Comparison of ENCODE assay signal across 9 mouse cellular contexts in the genomic region with DNA sequence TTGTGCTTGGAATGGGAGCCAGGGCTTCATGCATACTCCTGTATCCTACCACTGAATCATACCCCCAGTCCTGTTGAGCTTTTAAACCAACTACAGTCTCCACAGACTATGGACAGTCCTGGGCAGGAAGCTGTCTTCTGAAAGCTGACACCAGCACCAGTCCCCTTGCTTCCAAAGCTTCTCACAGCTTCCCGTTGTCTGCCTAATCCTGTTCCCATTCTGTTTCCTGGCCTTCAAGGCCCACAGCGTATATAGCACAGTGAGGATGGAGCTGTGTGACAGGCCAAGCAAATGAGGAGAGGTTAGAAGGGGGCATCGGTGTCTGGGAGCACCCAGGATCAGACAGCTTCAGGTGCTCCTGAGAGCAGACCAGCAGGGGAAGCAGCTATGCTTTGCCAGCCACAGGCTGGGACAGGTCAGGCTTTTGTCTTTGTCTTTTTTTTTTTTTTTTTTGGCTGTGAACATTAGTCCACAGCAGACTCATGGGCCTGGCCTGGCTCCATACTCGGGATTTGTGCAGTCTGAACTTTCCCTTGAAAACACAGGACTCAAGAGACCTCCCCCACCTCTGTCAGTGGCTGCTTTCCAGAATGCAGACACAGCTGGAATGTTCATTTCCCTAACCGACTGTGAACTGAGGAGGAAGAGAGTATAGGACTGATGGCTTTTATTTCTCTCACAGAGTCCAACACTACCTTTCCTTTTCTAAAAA. TPM values are rescaled to one million over a fixed set of nuclear protein-coding genes. Genes with fewer than 3 reads are reported as not detected.
A peak's percentile ranks its signal among the peaks of the same experiment; 100 is the strongest.
DNase-seq lines count a peak whose midpoint lies in the region; ATAC-seq and TF ChIP-seq lines count a peak whose summit lies in the region.
"Had no signal": no experiment of that assay in that cellular context is flagged by ENCODE, and none has a peak within 500 bp of the region (broad histone marks: within the 10 kb centered on the region; RNA-seq: fewer than 3 reads in every experiment).

No protein-coding gene starts in this region.

- H3K27ac ChIP-seq in hindbrain, embryonic 14.5 days, result 0 out of 2 replicates have a peak overlapping the region, but pooled peaks have one; percentile 20
- H3K27ac ChIP-seq in hindbrain, embryonic 10.5 days, result no peak overlapping the region
- H3K27ac ChIP-seq in embryonic facial prominence, embryonic 12.5 days, result peak overlapping the region; percentile 66; the same call in 1 of the 2 replicates
- H3K27ac ChIP-seq in lung, embryonic 14.5 days (ENCODE audit: low read depth), result peak overlapping the region; percentile 82

- H3K4me2 ChIP-seq in hindbrain, embryonic 14.5 days (replicated peaks), result no peak overlapping the region
- no peak overlapping the region for H3K4me2 ChIP-seq in embryonic facial prominence, embryonic 12.5 days (replicated peaks)
- H3K4me2 ChIP-seq in lung, embryonic 14.5 days, result no peak overlapping the region

- H3K27me3 ChIP-seq in hindbrain, embryonic 14.5 days (ENCODE audit: control insufficient read depth, insufficient read depth, low read length), result no peaks in the 10 kb centered on the region
- no peaks in the 10 kb centered on the region for H3K27me3 ChIP-seq in hindbrain, embryonic 10.5 days (ENCODE audit: insufficient read depth, poor library complexity, severe bottlenecking)
- no peaks in the 10 kb centered on the region for H3K27me3 ChIP-seq in embryonic facial prominence, embryonic 12.5 days
- H3K27me3 ChIP-seq in lung, embryonic 14.5 days (ENCODE audit: insufficient read depth, low read length), result no peaks in the 10 kb centered on the region

- no peak for TF ChIP-seq CTCF in lung, embryonic 14.5 days (IDR thresholded peaks at IDR 0.05; ENCODE audit: low read depth)

- no peak overlapping the region for H3K4me3 ChIP-seq in hindbrain, embryonic 14.5 days (replicated peaks; ENCODE audit: low read length)
- no peak overlapping the region for H3K4me3 ChIP-seq in hindbrain, embryonic 10.5 days
- no peak overlapping the region for H3K4me3 ChIP-seq in embryonic facial prominence, embryonic 12.5 days
- H3K4me3 ChIP-seq in lung, embryonic 14.5 days (ENCODE audit: low read depth, low read length), result no peak overlapping the region

- no peak overlapping the region for H3K9ac ChIP-seq in hindbrain, embryonic 14.5 days
- no peak overlapping the region for H3K9ac ChIP-seq in embryonic facial prominence, embryonic 12.5 days
- no peak overlapping the region; the same call in 1 of the 2 replicates for H3K9ac ChIP-seq in lung, embryonic 14.5 days

- no peak for ATAC-seq in hindbrain, embryonic 14.5 days (ENCODE audit: low FRiP score)
- no peak for ATAC-seq in embryonic facial prominence, embryonic 12.5 days (ENCODE audit: insufficient number of reproducible peaks, insufficient read depth, low FRiP score, low TSS enrichment)
- peak; percentile 89 for ATAC-seq in lung, embryonic 14.5 days (ENCODE audit: insufficient read depth)
- ATAC-seq in monocyte, adult 5-6 weeks (replicated peaks; ENCODE audit: insufficient number of reproducible peaks, low FRiP score, low TSS enrichment, poor library complexity, severe bottlenecking), result no peak

- H3K9me3 ChIP-seq in hindbrain, embryonic 14.5 days (ENCODE audit: control insufficient read depth, low read length), result no peaks in the 10 kb centered on the region
- no peaks in the 10 kb centered on the region for H3K9me3 ChIP-seq in hindbrain, embryonic 10.5 days
- H3K9me3 ChIP-seq in embryonic facial prominence, embryonic 12.5 days, result no peaks in the 10 kb centered on the region
- H3K9me3 ChIP-seq in lung, embryonic 14.5 days (ENCODE audit: low read depth, low read length), result no peaks in the 10 kb centered on the region

- H3K36me3 ChIP-seq in hindbrain, embryonic 14.5 days (replicated peaks; ENCODE audit: control insufficient read depth, insufficient read depth), result no peaks in the 10 kb centered on the region
- no peaks in the 10 kb centered on the region for H3K36me3 ChIP-seq in hindbrain, embryonic 10.5 days
- H3K36me3 ChIP-seq in embryonic facial prominence, embryonic 12.5 days, result no peaks in the 10 kb centered on the region
- no peaks in the 10 kb centered on the region for H3K36me3 ChIP-seq in lung, embryonic 14.5 days (ENCODE audit: insufficient read depth)

- WGBS in hindbrain, embryonic 14.5 days, result 51% methylated on average over 5 of the region's 5 CpGs
- 55% methylated on average over 5 of the region's 5 CpGs for WGBS in hindbrain, embryonic 10.5 days
- 28% methylated on average over 5 of the region's 5 CpGs for WGBS in embryonic facial prominence, embryonic 12.5 days
- 17% methylated on average over 5 of the region's 5 CpGs for WGBS in lung, embryonic 14.5 days

- peak; percentile 27 for DNase-seq in hindbrain, embryonic 14.5 days (ENCODE audit: low spot score)
- no peak for DNase-seq in hindbrain, embryonic 10.5 days (ENCODE audit: low spot score)
- DNase-seq in heart, postnatal 10 days, result peak; percentile 88
- peak; percentile 91 for DNase-seq in lung, embryonic 14.5 days
- DNase-seq in natural killer cell, adult 2 months (ENCODE audit: low spot score in 2 of 2), result no peak
- no peak for DNase-seq in thymus, postnatal 10 days (ENCODE audit: low spot score in 2 of 2)

- intact Hi-C loops in heart, postnatal 10 days (cut with DNase I), result no loop called here

- H3K4me1 ChIP-seq in hindbrain, embryonic 14.5 days (replicated peaks; ENCODE audit: control insufficient read depth, insufficient read depth, low read length), result no peaks in the 10 kb centered on the region
- 0 out of 2 replicates have a peak, but pooled peaks cover 3% of the 10 kb centered on the region for H3K4me1 ChIP-seq in hindbrain, embryonic 10.5 days (replicated peaks)
- H3K4me1 ChIP-seq in embryonic facial prominence, embryonic 12.5 days, result no peaks in the 10 kb centered on the region
- H3K4me1 ChIP-seq in lung, embryonic 14.5 days (ENCODE audit: insufficient read depth), result peaks cover 12% of the 10 kb centered on the region

RNA-seq across cellular contexts. Expression of a gene that starts 2.1 kb away (rescaled TPM):
- polyA plus RNA-seq in hindbrain, embryonic 14.5 days (2014; fragmentation: Nextera tagmentation; extraction: Ambion mirVana), result 0.16 and 0.29 TPM in 2 replicates
- polyA plus RNA-seq in hindbrain, embryonic 10.5 days (2016; fragmentation: Nextera tagmentation; extraction: Ambion mirVana), result not detected in 2 replicates
- 0.19 and 0.27 TPM in 2 replicates for polyA plus RNA-seq in embryonic facial prominence, embryonic 12.5 days (2016; fragmentation: Nextera tagmentation; extraction: Ambion mirVana)
- not detected for total RNA-seq in heart, postnatal 10 days (2021)
- not detected in 2 replicates for polyA plus RNA-seq in lung, embryonic 14.5 days (2014; fragmentation: Nextera tagmentation; extraction: Ambion mirVana)
- total RNA-seq in monocyte, adult 5-6 weeks (2017), result not detected in 3 replicates
- polyA plus RNA-seq: neural tube, embryonic 11.5 days had no signal

RNA-seq across cellular contexts. Expression of a gene that starts 31.0 kb away (rescaled TPM):
- 0.27 and 0.32 TPM in 2 replicates for polyA plus RNA-seq in hindbrain, embryonic 14.5 days (2014; fragmentation: Nextera tagmentation; extraction: Ambion mirVana)
- 0.09 TPM in 1 of 2 replicates, not detected in the other for polyA plus RNA-seq in hindbrain, embryonic 10.5 days (2016; fragmentation: Nextera tagmentation; extraction: Ambion mirVana)
- polyA plus RNA-seq in embryonic facial prominence, embryonic 12.5 days (2016; fragmentation: Nextera tagmentation; extraction: Ambion mirVana), result 0.08 and 0.12 TPM in 2 replicates
- total RNA-seq in heart, postnatal 10 days (2021), result under 1 TPM; 0.05 to 0.20 TPM
- 0.09 and 0.18 TPM in 2 replicates for polyA plus RNA-seq in lung, embryonic 14.5 days (2014; fragmentation: Nextera tagmentation; extraction: Ambion mirVana)
- not detected in 3 replicates for total RNA-seq in monocyte, adult 5-6 weeks (2017)

RNA-seq across cellular contexts. Expression of a gene that starts 36.9 kb away (rescaled TPM):
- 1.6 and 2.5 TPM in 2 replicates for polyA plus RNA-seq in hindbrain, embryonic 14.5 days (2014; fragmentation: Nextera tagmentation; extraction: Ambion mirVana)
- polyA plus RNA-seq in hindbrain, embryonic 10.5 days (2016; fragmentation: Nextera tagmentation; extraction: Ambion mirVana), result 1.1 and 1.7 TPM in 2 replicates
- 2.0 and 2.1 TPM in 2 replicates for polyA plus RNA-seq in embryonic facial prominence, embryonic 12.5 days (2016; fragmentation: Nextera tagmentation; extraction: Ambion mirVana)
- total RNA-seq in heart, postnatal 10 days (2021), result 1 to 10 TPM; 1.5 to 2.0 TPM
- polyA plus RNA-seq in lung, embryonic 14.5 days (2014; fragmentation: Nextera tagmentation; extraction: Ambion mirVana), result 0.93 and 1.3 TPM in 2 replicates
- 0.64 to 3.0 TPM (median 1.2 TPM) in 3 replicates for total RNA-seq in monocyte, adult 5-6 weeks (2017)

RNA-seq across cellular contexts. Expression of a gene that starts 37.3 kb away (rescaled TPM):
- 17.6 and 17.7 TPM in 2 replicates for polyA plus RNA-seq in hindbrain, embryonic 14.5 days (2014; fragmentation: Nextera tagmentation; extraction: Ambion mirVana)
- polyA plus RNA-seq in hindbrain, embryonic 10.5 days (2016; fragmentation: Nextera tagmentation; extraction: Ambion mirVana), result 15.4 and 19.9 TPM in 2 replicates
- polyA plus RNA-seq in embryonic facial prominence, embryonic 12.5 days (2016; fragmentation: Nextera tagmentation; extraction: Ambion mirVana), result 24.5 and 26.5 TPM in 2 replicates
- total RNA-seq in heart, postnatal 10 days (2021), result 10 to 100 TPM; 11.7 to 13.9 TPM
- polyA plus RNA-seq in lung, embryonic 14.5 days (2014; fragmentation: Nextera tagmentation; extraction: Ambion mirVana), result 11.4 and 12.7 TPM in 2 replicates
- total RNA-seq in monocyte, adult 5-6 weeks (2017), result 15.6 to 19.4 TPM (median 18.2 TPM) in 3 replicates

RNA-seq across cellular contexts. Expression of a gene that starts 59.3 kb away (rescaled TPM):
- polyA plus RNA-seq in hindbrain, embryonic 14.5 days (2014; fragmentation: Nextera tagmentation; extraction: Ambion mirVana), result 121 and 132 TPM in 2 replicates
- polyA plus RNA-seq in hindbrain, embryonic 10.5 days (2016; fragmentation: Nextera tagmentation; extraction: Ambion mirVana), result 207 and 237 TPM in 2 replicates
- polyA plus RNA-seq in embryonic facial prominence, embryonic 12.5 days (2016; fragmentation: Nextera tagmentation; extraction: Ambion mirVana), result 206 and 211 TPM in 2 replicates
- 100 to 1,000 TPM in 1 of 2 experiments, 10 to 100 TPM in 1; 89.1 to 105 TPM for total RNA-seq in heart, postnatal 10 days (2021)
- 252 and 263 TPM in 2 replicates for polyA plus RNA-seq in lung, embryonic 14.5 days (2014; fragmentation: Nextera tagmentation; extraction: Ambion mirVana)
- total RNA-seq in monocyte, adult 5-6 weeks (2017), result 14.2 to 15.7 TPM (median 14.6 TPM) in 3 replicates

Comparison
In these comparisons a context has a peak if more than half of its experiments do, and no peak if none do; other contexts are left out.
1. DNase-seq: peak in hindbrain, embryonic 14.5 days (single experiment), heart, postnatal 10 days (2 of 2) and lung, embryonic 14.5 days (single experiment); none in hindbrain, embryonic 10.5 days (single experiment), natural killer cell, adult 2 months (0 of 2) and thymus, postnatal 10 days (0 of 2).